Mouse (Mus musculus) kidney, embryonic 14.5 days (tissue): Measurements from ENCODE around the gene Tgfbr3. TPM values are rescaled to one million over a fixed set of nuclear protein-coding genes. Genes with fewer than 3 reads are reported as not detected.

Experiments used
- ATAC-seq: fragments of 200-750 bp; cut with Nextera tagmentation; 2 replicates; pipeline ENCODE4 v1.8.0; 2017; ENCODE audit warnings: moderate number of reproducible peaks, mild to moderate bottlenecking, moderate TSS enrichment, moderate library complexity; ENCODE audit not compliant: low FRiP score, low TSS enrichment
- H3K27ac ChIP-seq: fragments of 300-500 bp; sonication (generic); 2 replicates; pipeline ENCODE4 v1.5.1; 2014; ENCODE audit warnings: low read depth, mild to moderate bottlenecking, low read length, moderate library complexity, mixed read lengths
- H3K27me3 ChIP-seq: fragments of 300-500 bp; sonication (generic); 2 replicates; pipeline ENCODE4 v1.6.1; 2014; ENCODE audit warnings: mild to moderate bottlenecking, low read length; ENCODE audit not compliant: control insufficient read depth, insufficient read depth
- H3K36me3 ChIP-seq: fragments of 300-500 bp; sonication (generic); 2 replicates; pipeline ENCODE4 v1.6.1; 2014; ENCODE audit warnings: low read length, mixed read lengths; ENCODE audit not compliant: control insufficient read depth, insufficient read depth
- H3K4me1 ChIP-seq: fragments of 300-500 bp; sonication (generic); 2 replicates; pipeline ENCODE4 v1.6.1; 2014; ENCODE audit warnings: low read length, mixed read lengths; ENCODE audit not compliant: control insufficient read depth, insufficient read depth
- H3K4me2 ChIP-seq: fragments of 300-500 bp; sonication (generic); replicated peaks from 2 replicates; pipeline ENCODE4 v1.6.1; 2014; ENCODE audit warnings: low read depth, mild to moderate bottlenecking, low read length
- H3K4me3 ChIP-seq: fragments of 300-500 bp; sonication (generic); 2 replicates; pipeline ENCODE4 v1.5.1; 2014; ENCODE audit warnings: mild to moderate bottlenecking, low read length
- H3K9ac ChIP-seq: fragments of 300-500 bp; sonication (generic); 2 replicates; pipeline ENCODE4 v1.6.1; 2014; ENCODE audit warnings: low read depth, mild to moderate bottlenecking, low read length, moderate library complexity
- H3K9me3 ChIP-seq: fragments of 300-500 bp; sonication (generic); 2 replicates; pipeline ENCODE4 v1.6.1; 2016; ENCODE audit warnings: low read length; ENCODE audit not compliant: control insufficient read depth
- WGBS: fragments of 180-500 bp; shearing (Covaris S2); extraction: QIAGEN DNeasy Blood & Tissue Kit; methylation state at CpG from one replicate; pipeline ENCODE4 v1.1.7; 2014; 5-methylcytosine and 5-hydroxymethylcytosine counted together
- polyA plus RNA-seq: library from polyadenylated mRNA; unstranded; fragments of >200 nt; fragmentation: Nextera tagmentation; extraction: Ambion mirVana; gene quantifications from 2 replicates; pipeline ENCODE4 v1.2.1, GENCODE M21; 2014

The Tgfbr3 gene
- polyA plus RNA-seq, 1 experiment from 2014 or later, result 18.0 TPM

- no peak overlapping the region for H3K4me2 ChIP-seq
- peaks cover 37% of the 10 kb centered on the region for H3K4me1 ChIP-seq
- H3K9me3 ChIP-seq, result no peaks in the 10 kb centered on the region
- no peak overlapping the region for H3K27ac ChIP-seq
- H3K9ac ChIP-seq, result no peak overlapping the region
- no peak for ATAC-seq
- H3K27me3 ChIP-seq, result no peaks in the 10 kb centered on the region
- H3K4me3 ChIP-seq, result no peak overlapping the region
- WGBS, result 86% methylated on average over 4 of the region's 4 CpGs
- no peaks in the 10 kb centered on the region for H3K36me3 ChIP-seq
Observed at GRCm38 (mm10) chr5:107162319-107162718, 127.1 kb downstream of the Tgfbr3 start.

DNA sequence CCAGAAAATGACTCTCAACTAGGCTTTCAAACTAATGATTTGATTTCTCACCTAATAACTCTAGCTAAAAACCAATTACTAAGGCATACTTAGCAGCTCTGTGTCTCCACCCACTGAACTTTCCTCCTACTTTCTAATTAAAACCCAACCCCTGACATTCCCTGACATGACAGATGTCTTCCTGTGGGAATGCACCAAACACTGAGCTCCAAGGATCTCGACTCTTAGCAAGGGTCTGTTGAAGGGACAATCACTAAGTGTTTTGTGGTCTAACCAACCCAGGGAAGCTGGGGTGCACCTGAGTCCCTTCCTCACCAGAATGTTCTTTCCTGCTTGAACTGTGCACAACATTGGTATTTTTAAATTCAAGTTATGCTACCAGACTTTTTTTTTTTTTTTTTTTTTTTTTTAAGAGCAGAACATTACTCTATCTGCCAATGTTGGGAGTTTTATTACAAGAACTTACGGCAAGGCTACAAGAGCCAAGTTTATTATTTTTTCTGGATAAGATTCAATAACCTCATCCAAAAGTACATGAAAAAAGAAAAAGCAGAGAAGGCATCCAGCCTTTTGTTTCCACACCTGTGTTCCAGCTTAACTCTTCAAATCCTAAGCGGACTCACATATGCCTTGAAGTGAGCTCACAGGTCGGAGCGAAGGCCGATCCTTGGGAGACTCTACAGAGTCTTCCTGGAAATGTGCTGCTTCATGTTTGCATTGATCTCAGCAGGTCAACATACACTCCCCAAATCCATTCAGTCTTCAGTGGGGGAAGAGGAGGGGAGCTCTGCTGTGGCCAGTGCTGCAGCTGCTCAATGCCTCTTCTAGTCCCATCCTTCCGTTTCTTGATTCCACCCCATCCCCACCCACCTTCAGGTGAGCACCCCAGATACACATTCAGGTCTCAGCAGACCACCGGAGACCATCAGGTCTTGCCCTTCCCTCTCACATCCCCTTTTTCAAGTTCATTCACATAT is 129.2 kb downstream of the Tgfbr3 start:
- peak; percentile 45; the same call in 1 of the 2 replicates for ATAC-seq
- Histone ChIP-seq H3K4me3 (no peak overlapping the region), H3K27ac (peak overlapping the region; percentile 71; the same call in 1 of the 2 replicates), H3K9ac (no peak overlapping the region), H3K4me2 (no peak overlapping the region), H3K9me3 (no peaks in the 10 kb centered on the region), H3K4me1 (peaks cover 27% of the 10 kb centered on the region), H3K27me3 (no peaks in the 10 kb centered on the region), H3K36me3 (no peaks in the 10 kb centered on the region)
- WGBS, result 64% methylated on average over 8 of the region's 8 CpGs

- peaks cover 23% of the 10 kb centered on the region for H3K4me1 ChIP-seq
- no peaks in the 10 kb centered on the region for H3K27me3 ChIP-seq
- no peak overlapping the region for H3K4me2 ChIP-seq
- H3K9me3 ChIP-seq, result no peaks in the 10 kb centered on the region
- no peak for ATAC-seq
- 87% methylated on average over 7 of the region's 7 CpGs for WGBS
- no peaks in the 10 kb centered on the region for H3K36me3 ChIP-seq
- H3K27ac ChIP-seq, result no peak overlapping the region; the same call in 1 of the 2 replicates
- no peak overlapping the region for H3K4me3 ChIP-seq
- H3K9ac ChIP-seq, result no peak overlapping the region
Observed at GRCm38 (mm10) chr5:107158531-107159178, 130.8 kb downstream of the Tgfbr3 start.

DNA sequence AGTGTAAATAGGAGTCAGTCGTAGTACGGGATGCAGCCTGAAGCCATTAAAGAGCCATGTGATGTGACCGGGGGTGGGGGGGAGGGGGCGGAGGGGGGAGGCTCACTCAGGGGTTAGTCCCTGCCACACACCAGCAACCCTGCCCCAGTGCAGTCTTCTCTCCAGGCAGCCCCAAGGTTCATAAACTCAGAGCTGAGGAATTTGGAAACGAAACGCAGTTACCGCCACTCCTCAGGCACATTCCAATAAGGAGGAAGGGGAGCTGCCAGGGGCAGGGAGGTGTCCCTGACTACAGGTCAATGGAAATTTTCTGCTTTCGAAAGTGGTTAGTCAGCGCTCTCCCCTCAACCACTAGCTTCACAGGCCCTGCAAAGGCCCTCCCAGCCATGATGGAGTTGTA is 132.0 kb downstream of the Tgfbr3 start:
- H3K4me3 ChIP-seq, result no peak overlapping the region
- H3K9me3 ChIP-seq, result no peaks in the 10 kb centered on the region
- H3K4me2 ChIP-seq, result no peak overlapping the region
- H3K36me3 ChIP-seq, result no peaks in the 10 kb centered on the region
- H3K27ac ChIP-seq, result peak overlapping the region; percentile 42; the same call in 1 of the 2 replicates
- ATAC-seq, result peak; percentile 69
- no peak overlapping the region for H3K9ac ChIP-seq
- H3K4me1 ChIP-seq, result peaks cover 23% of the 10 kb centered on the region
- 31% methylated on average over 9 of the region's 9 CpGs for WGBS
- H3K27me3 ChIP-seq, result no peaks in the 10 kb centered on the region

DNA sequence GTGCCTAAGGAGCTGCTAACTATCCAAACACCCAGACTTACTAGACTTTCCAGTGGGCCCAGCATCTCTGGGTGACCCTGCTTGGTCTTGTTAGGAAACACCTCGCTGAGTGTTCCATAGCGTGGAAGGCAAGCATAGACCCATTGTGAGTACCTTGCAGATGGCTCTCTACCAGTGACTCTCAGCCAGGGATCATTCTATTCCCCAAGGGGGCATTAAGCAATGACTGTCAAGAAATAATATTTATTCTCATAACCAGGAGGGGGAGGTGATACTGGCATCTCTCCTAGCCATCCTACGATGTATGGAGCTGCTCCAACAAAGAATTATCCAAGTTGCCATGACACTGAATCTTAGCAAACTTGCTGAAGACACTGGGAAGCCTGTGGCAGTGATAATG is 133.3 kb downstream of the Tgfbr3 start:
- Histone ChIP-seq H3K9ac (no peak overlapping the region), H3K27ac (no peak overlapping the region), H3K4me3 (no peak overlapping the region), H3K4me1 (peaks cover 29% of the 10 kb centered on the region), H3K27me3 (no peaks in the 10 kb centered on the region), H3K9me3 (no peaks in the 10 kb centered on the region), H3K4me2 (no peak overlapping the region), H3K36me3 (no peaks in the 10 kb centered on the region)
- 95% methylated on average over 3 of the region's 3 CpGs for WGBS
- no peak for ATAC-seq

- H3K4me1 ChIP-seq, result peaks cover 26% of the 10 kb centered on the region; the same call in 1 of the 2 replicates
- no peaks in the 10 kb centered on the region for H3K27me3 ChIP-seq
- H3K27ac ChIP-seq, result no peak overlapping the region
- ATAC-seq, result no peak; the same call in 1 of the 2 replicates
- no peak overlapping the region for H3K4me3 ChIP-seq
- 77% methylated on average over 4 of the region's 4 CpGs for WGBS
- no peak overlapping the region for H3K9ac ChIP-seq
- H3K9me3 ChIP-seq, result no peaks in the 10 kb centered on the region
- no peaks in the 10 kb centered on the region for H3K36me3 ChIP-seq
- no peak overlapping the region for H3K4me2 ChIP-seq
Observed at GRCm38 (mm10) chr5:107152989-107153388, 136.4 kb downstream of the Tgfbr3 start.

DNA sequence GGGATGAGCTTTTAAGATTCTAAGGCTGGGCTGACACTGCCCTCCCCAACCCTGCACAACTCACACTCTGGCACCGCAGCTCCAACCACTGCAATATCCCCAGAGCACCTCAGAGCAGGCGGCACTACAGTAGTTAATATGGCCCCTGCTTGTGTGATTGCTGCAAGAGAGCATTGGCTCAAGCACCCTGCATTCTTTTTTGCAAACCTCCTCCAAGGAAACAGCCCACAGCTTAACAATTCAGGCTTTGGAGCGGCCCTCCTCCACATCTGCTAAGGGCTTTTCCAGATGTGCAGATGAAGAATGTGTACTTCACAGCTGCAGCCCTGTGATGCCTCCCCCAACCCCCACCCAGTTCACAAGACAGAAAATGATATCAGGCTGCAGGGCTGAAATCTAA is 138.1 kb downstream of the Tgfbr3 start:
- H3K9ac ChIP-seq, result no peak overlapping the region
- peak; percentile 56; the same call in 1 of the 2 replicates for ATAC-seq

DNA sequence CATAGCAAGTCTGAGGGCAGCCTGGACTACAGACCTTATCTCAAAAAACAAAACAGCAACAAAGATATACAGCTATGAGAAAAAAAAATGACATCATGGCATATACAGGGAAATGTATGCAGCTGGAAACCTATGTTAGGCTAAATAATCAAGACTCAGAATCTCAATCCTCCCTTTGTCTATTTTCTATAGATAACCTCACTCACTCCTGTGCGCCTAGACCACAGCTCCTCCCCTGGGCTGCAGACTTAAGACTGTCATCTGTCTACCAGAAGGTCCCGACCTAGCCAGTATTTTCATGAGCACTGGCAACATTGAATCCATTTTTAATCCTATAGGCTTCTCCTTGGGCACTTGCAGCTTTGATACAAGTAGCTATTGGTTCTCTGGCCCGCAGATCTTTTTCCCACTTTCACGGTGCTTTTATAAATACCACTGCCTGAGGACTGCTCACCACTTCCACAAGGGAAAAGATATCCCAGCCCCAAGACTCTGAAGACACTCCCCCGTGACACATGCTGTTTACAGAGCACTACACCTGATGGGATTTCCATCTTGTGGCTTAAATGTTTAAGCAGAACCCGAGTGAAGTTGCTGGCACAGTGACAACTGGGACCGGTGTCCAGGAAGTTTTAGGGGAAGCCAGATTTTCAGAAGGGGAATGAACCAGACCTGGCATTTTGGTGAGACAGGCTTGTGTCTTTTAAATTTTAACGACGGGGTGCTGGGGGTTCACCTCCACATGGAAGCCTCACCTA is 138.7 kb downstream of the Tgfbr3 start:
- Histone ChIP-seq H3K27me3 (no peaks in the 10 kb centered on the region), H3K4me2 (no peak overlapping the region), H3K9me3 (no peaks in the 10 kb centered on the region), H3K4me1 (peaks cover 16% of the 10 kb centered on the region; the same call in 1 of the 2 replicates), H3K9ac (0 out of 2 replicates have a peak overlapping the region, but pooled peaks have one; percentile 18), H3K4me3 (no peak overlapping the region), H3K27ac (peak overlapping the region; percentile 42; the same call in 1 of the 2 replicates), H3K36me3 (no peaks in the 10 kb centered on the region)
- ATAC-seq, result no peak
- 52% methylated on average over 9 of the region's 9 CpGs for WGBS

More for the DNA sequence above, 138.1 kb downstream of the Tgfbr3 start:
- H3K9me3 ChIP-seq, result no peaks in the 10 kb centered on the region
- no peaks in the 10 kb centered on the region for H3K36me3 ChIP-seq
- H3K4me2 ChIP-seq, result no peak overlapping the region
- no peaks in the 10 kb centered on the region for H3K27me3 ChIP-seq
- H3K27ac ChIP-seq, result peak overlapping the region; percentile 42; the same call in 1 of the 2 replicates
- WGBS, result 34% methylated on average over 3 of the region's 3 CpGs
- H3K4me3 ChIP-seq, result no peak overlapping the region
- peaks cover 16% of the 10 kb centered on the region; the same call in 1 of the 2 replicates for H3K4me1 ChIP-seq
